Mouse (Mus musculus) olfactory bulb, adult 2 months (tissue): ENCODE data around the gene Scgn.

Source experiments
- CTCF ChIP-seq: fragments of 200-500 bp; IDR thresholded peaks from 2 replicates; pipeline ENCODE4 v1.5.1; 2012; ENCODE audit warnings: low read depth, mild to moderate bottlenecking, low read length, moderate library complexity; ENCODE audit not compliant: insufficient read depth
- POLR2A ChIP-seq: fragments of 200-500 bp; IDR thresholded peaks from 2 replicates; pipeline ENCODE4 v1.6.1; 2012; ENCODE audit warnings: mild to moderate bottlenecking, low read depth, low read length, moderate library complexity; ENCODE audit not compliant: insufficient read depth

DNA sequence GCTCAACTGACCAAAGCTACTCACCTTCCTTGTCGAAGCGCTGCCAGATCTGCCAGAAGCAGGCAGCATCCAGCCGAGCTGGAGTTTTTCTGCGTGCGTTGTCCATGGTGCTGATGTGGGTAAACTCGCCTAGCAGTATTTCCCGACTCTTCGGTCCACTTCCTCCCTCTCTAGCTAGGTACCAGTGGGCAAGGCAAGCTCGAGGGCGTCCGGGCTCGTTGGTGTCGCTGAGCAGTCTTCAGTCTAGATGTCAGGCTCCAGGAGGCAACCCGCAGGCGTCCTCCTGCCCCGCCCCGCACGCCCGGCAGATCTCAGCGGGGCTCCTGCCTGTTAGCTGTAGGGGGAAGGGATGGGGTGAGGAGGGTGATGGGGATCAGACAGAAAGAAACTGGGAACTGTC is at the start of gene Scgn:
- TF ChIP-seq CTCF = no peak
- TF ChIP-seq POLR2A = no peak
